Mouse (Mus musculus): ENCODE measurements around the gene Cog5. TPM values are rescaled to one million over a fixed set of nuclear protein-coding genes. Genes with fewer than 3 reads are reported as not detected.

Gene Cog5
- total and polyA plus RNA-seq, 3 experiments = 27.1 to 28.4 TPM; not detected in 1

DNA sequence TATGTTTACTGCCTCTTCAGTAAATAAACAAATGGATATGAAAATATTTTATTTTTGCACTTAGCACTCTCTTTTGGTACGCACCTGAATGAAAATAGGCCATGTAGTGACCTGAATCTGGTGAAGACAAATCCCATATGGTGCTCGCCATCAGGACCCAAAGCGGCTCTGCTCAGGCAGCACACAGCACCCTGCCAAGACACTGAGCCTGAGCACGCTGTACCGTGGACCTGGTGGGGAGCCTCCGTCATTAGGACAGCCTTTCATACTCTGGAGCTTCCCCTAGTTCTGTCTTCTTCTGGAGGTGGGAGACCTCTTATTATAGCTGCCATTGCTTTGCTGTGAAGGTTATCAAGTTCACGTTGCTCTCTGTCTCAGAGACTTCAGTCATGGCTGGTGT, 238.1 kb downstream of the Cog5 start:
- no peak for DNase-seq (ENCODE audit: low read depth, low spot score)
- Histone ChIP-seq H3K36me3 (ENCODE audit: control insufficient read depth in 1 of 2, insufficient read depth in 2 of 2, low read length in 2 of 2) (peaks cover 0 to 3% of the 10 kb centered on the region in 2 experiments; a peak in 2 of 4 replicates), H3K27ac (ENCODE audit: control insufficient read depth, low read depth, low read length) (no peak overlapping the region), H3K4me3 (ENCODE audit: control insufficient read depth in 1 of 2, insufficient read depth in 1 of 2, low read depth in 2 of 2, low read length in 2 of 2) (no peak overlapping the region), H3K9me3 (replicated peaks; ENCODE audit: insufficient read depth, low read length) (no peaks in the 10 kb centered on the region), H3K27me3 (ENCODE audit: control insufficient read depth in 1 of 2, insufficient read depth in 2 of 2, low read length in 2 of 2) (no peaks in the 10 kb centered on the region), H3K79me2 (ENCODE audit: control insufficient read depth, insufficient read depth, low read length, poor library complexity) (no peaks in the 10 kb centered on the region), H3K9ac (ENCODE audit: control insufficient read depth, low read depth, low read length, poor library complexity, severe bottlenecking) (no peak overlapping the region), H3K4me1 (ENCODE audit: control insufficient read depth in 1 of 2, insufficient read depth in 2 of 2, low read length in 2 of 2) (no peaks in the 10 kb centered on the region)
- TF ChIP-seq ZMIZ1 (IDR thresholded peaks at IDR 0.05; ENCODE audit: low read depth, low read length) (no peak), MAFK (IDR thresholded peaks at IDR 0.05; ENCODE audit: borderline replicate concordance, low read depth, low read length) (no peak), TBP (IDR thresholded peaks at IDR 0.05; ENCODE audit: low read depth, low read length) (no peak), GATA1 (IDR thresholded peaks at IDR 0.05; ENCODE audit: low read depth, low read length) (no peak), CHD2 (IDR thresholded peaks at IDR 0.05; ENCODE audit: low read length) (no peak), MAX (IDR thresholded peaks at IDR 0.05; ENCODE audit: low read length) (no peak), TAL1 (IDR thresholded peaks at IDR 0.05; ENCODE audit: low read length) (no peak), ZKSCAN1 (IDR thresholded peaks at IDR 0.05; ENCODE audit: low read depth, low read length) (no peak), HCFC1 (IDR thresholded peaks at IDR 0.05; ENCODE audit: low read depth, low read length) (no peak), USF2 (IDR thresholded peaks at IDR 0.05; ENCODE audit: borderline replicate concordance in 1 of 2, insufficient read depth in 1 of 2, low read depth in 1 of 2, low read length in 2 of 2) (no peak), BHLHE40 (IDR thresholded peaks at IDR 0.05; ENCODE audit: borderline replicate concordance, low read depth, low read length) (no peak), NRF1 (IDR thresholded peaks at IDR 0.05; ENCODE audit: insufficient read depth, low read depth, low read length, poor library complexity, severe bottlenecking) (no peak), POLR2AphosphoS2 (IDR thresholded peaks at IDR 0.05; ENCODE audit: low read length) (no peak), SIN3A (IDR thresholded peaks at IDR 0.05; ENCODE audit: low read length) (no peak), ELF1 (IDR thresholded peaks at IDR 0.05; ENCODE audit: low read depth, low read length) (no peak), MYB (IDR thresholded peaks at IDR 0.05; ENCODE audit: low read depth, low read length) (no peak), MEF2A (IDR thresholded peaks at IDR 0.05; ENCODE audit: extremely low read depth, insufficient replicate concordance, low read depth, low read length, poor library complexity, severe bottlenecking) (no peak)

DNA sequence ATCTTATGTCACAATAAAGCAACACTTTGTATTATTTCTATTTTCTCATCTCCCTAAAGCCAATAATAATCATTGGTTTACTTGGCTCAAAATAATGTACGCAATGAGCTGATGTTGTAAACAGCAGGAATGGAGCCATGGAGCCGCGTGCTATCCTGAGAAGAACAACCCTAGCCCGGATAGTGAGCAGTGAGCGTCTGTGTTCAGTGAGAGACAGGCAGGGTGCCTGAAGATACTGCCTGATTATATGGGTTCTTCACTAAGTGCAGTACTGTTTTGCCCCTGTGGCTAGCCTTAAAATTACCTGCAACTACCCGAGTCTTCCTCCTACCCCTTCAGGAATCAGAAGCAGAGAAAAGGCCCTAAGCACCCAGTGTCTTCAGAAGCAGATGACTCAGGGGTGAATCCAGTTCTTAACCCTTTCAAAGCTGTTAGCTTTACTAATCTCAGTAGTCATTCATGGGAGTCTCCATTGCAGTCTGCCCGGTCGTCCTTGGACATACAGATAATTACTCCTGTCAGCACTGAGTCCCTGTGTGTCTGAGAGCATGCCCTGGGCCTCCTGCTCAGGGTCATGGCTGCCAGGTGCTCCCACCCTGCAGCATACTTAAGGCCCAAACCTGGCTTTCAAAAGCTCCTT, 240.5 kb downstream of the Cog5 start:
- Histone ChIP-seq H3K36me3 (ENCODE audit: control insufficient read depth in 1 of 2, insufficient read depth in 2 of 2, low read length in 2 of 2) (no peaks in the 10 kb centered on the region; a peak in 1 of 4 replicates), H3K27me3 (ENCODE audit: control insufficient read depth in 1 of 2, insufficient read depth in 2 of 2, low read length in 2 of 2) (no peaks in the 10 kb centered on the region)

More for the DNA sequence above, 240.5 kb downstream of the Cog5 start:
- Histone ChIP-seq H3K4me3 (ENCODE audit: control insufficient read depth in 1 of 2, insufficient read depth in 1 of 2, low read depth in 2 of 2, low read length in 2 of 2) (no peak overlapping the region), H3K79me2 (ENCODE audit: control insufficient read depth, insufficient read depth, low read length, poor library complexity) (no peaks in the 10 kb centered on the region), H3K4me1 (ENCODE audit: control insufficient read depth in 1 of 2, insufficient read depth in 2 of 2, low read length in 2 of 2) (no peaks in the 10 kb centered on the region), H3K27ac (ENCODE audit: control insufficient read depth, low read depth, low read length) (no peak overlapping the region), H3K9ac (ENCODE audit: control insufficient read depth, low read depth, low read length, poor library complexity, severe bottlenecking) (no peak overlapping the region), H3K9me3 (replicated peaks; ENCODE audit: insufficient read depth, low read length) (no peaks in the 10 kb centered on the region)
- DNase-seq (ENCODE audit: low read depth, low spot score) = no peak
- TF ChIP-seq ETS1 (IDR thresholded peaks at IDR 0.05; ENCODE audit: low read depth, low read length) = no peak
- no peak for TF ChIP-seq POLR2A (IDR thresholded peaks at IDR 0.05; ENCODE audit: control insufficient read depth in 1 of 2, insufficient read depth in 1 of 2, low read depth in 1 of 2, low read length in 2 of 2, poor library complexity in 1 of 2)
- TF ChIP-seq MXI1 (IDR thresholded peaks at IDR 0.05; ENCODE audit: low read depth, low read length) = no peak
- TF ChIP-seq CHD1 (IDR thresholded peaks at IDR 0.05; ENCODE audit: low read depth, low read length) = no peak
